Mouse (Mus musculus) neural tube, embryonic 10.5 days (tissue): ENCODE data around the gene Cyp2d10.
A peak's percentile ranks its signal among the peaks of the same experiment; 100 is the strongest.
"Not testable (repeated sequence)": the region's sequence is repeated elsewhere in the genome, so short reads cannot be mapped to it uniquely, and the experiment has no call there.

Experiments used
- DNase-seq: peaks from one replicate; pipeline ENCODE4 v3.0.0-alpha.2; 2017; ENCODE audit warnings: low spot score; ENCODE audit errors: extremely low spot score

Gene Cyp2d10

DNA sequence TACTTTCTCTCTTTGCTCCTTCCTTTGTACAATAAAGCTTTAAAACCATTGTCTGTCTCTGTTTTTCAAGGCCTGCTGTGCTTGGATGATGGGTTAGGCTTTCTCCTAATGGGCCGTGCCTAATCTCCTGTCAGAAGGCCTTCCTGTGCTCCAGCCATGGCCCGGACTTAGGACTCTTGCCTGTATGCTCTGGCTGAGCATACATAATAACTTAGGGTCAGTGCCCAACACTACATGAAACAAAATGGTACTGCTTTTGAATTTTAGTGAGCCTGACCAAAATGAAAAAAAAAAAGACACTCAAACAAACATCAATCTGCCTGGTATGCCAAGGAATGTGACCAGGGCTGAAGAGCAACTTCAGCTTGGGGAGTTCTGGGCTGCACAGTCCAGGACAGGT is 5.5 kb downstream of the Cyp2d10 start:
- DNase-seq = no peak

DNA sequence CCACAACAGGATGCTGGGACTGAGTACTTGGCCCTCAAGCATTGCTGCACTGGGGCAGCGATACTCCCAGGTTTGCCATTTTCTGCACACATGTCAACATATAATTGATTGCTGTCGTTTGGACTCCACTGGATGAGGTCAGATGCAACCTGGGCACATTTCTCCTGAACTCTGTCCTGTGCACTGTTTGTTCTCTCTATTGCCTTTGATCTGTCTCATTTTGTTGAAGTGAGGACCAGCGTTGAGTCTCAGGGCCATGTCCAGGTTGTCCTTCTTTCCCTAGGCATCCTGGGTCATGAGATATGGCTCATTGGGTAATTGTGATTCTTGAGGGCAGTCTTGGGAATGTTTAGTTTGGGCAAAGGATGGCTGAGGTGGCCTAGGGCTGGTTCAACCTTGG is 11.0 kb downstream of the Cyp2d10 start:
- not testable (repeated sequence) for DNase-seq

DNA sequence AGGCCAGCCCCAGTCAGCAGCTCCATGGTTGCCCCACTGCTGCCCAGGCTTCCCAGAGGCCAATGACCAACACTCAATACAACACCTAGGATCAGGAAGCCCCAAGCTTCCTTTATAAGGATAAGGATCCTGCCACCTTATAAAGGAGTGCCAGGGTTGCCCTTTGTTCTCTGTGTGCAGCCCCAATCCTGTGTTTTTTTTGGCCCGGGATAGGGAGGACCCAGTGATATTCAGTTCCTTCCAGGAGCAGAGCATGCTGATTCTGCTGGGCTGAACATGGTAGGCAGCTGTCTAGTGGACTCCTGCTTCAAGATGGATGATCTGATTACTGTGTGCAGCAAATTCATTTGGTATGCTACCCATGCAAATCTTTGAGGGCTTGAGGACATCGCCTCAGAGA is 13.1 kb downstream of the Cyp2d10 start, which contains the start of gene Cyp2d11:
Gene Cyp2d11 (minus strand): TSS at position 101 of the 400 bp plus-strand sequence.
- not testable (repeated sequence) for DNase-seq

DNA sequence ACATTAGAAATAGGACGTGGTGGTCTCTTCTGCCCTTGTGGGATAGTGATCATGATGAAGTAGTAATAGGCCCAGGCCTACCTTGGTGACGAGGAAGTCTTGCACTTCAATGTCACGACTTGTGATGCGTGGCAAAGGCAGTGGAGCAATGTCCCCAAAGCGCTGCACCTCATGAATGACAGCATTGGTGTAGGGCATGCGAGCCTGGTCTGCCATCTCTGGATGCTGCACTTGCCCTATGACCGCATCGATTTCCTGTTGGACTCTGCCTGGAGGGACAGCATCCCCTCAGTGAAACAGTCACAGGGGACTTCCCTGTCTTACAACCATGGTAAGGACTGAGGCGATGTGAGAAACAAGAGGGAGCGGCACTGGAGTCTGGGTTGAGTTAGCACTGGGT is 17.1 kb downstream of the Cyp2d10 start:
- DNase-seq = not testable (repeated sequence)

DNA sequence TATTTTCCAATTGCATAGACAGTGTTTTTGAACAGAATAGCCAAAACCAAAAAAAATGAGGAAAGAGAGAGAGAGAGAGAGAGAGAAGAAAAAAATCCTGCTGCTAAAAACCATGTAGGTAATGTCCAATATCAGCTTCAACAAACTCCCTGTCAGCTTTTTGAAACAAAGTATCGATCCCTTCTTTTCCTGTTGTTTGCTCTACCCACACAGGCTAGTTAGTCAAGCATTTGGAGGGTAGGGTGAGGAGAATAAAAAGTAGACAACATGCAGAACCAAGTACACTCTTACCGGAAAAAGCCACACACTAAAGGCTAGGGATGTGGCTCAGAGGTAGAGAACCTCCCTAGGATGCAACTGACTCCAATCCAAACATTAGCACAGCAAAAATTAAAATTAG is 21.3 kb downstream of the Cyp2d10 start:
- no peak for DNase-seq

DNA sequence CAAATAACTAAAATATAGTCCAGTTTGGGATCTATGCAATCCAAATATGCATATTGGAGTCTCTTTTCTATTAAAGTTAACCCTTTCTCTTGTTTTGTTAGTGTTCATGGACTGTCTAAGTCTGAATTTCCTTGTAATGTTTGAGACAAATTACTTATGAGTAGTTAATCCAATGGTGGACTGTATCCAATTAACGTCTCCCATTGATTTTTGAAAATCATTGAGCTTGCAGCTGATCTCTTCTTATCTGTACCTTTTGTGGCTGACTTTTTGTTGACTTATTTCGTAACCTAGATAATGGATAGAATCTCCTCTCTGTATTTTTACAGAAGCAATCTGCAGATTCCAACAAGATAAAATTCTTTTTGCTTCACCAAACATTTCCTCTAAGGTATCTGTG is 24.6 kb downstream of the Cyp2d10 start:
- no peak for DNase-seq

DNA sequence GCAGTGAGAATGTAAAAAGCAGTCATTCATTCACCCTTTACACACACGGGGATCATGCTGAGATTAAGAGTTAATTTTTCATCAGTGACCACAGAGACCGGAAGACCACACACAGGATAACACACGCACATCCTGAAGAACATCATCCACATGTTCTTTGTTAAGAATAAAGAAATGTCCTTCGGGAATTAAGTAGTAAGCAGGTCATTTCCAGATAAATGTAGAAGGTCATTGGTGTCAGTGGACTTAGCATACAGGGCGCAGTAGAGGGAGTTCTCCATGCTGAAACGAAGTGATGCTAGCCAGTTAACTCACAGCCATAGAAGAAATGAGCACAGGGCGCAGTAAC is 26.3 kb downstream of the Cyp2d10 start:
- DNase-seq = no peak

DNA sequence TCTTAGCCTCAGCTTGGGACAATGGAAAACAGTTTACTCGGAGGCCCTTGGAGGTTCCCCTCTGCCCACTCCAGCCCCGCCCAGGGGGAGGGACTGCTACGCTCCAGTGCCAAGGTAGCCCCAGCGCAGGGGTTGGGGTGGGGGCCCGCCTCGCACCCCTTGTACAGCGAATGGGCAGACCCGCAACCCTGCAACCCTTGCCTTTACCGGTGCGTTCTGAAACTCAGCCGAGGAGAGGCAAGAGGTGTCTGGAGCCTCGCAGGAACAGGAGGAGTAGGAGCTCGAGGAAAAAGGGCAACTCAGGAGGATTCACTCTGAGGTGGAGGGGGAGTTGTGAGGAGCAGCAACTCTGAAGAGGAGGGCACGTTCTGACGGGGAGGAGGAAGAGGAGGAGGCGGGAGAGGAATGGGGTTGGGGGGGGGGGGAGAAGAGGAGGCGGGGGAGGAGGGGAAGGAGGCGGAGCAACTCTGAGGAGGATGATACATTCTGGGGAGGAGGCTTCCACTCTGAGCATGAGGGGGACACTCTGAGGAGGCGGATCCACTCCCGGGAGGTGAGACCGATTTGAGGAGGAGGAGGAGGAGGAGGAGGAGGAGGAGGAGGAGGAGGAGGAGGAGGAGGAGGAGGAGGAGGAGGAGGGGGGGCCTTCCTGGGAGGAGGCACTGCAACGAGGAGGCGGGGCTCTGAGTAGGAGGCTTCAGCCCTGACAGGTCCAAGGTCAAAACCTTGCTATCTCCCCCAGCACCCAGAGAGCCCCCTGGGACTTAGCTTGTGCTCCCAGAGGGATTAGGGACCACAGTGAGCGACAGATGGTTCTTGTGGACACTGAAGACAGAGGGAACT is 26.9 kb downstream of the Cyp2d10 start, which contains the start of gene Cyp2d22:
Gene Cyp2d22 (minus strand): TSS at position 390 of the 843 bp plus-strand sequence.
- DNase-seq = peak; percentile 69

DNA sequence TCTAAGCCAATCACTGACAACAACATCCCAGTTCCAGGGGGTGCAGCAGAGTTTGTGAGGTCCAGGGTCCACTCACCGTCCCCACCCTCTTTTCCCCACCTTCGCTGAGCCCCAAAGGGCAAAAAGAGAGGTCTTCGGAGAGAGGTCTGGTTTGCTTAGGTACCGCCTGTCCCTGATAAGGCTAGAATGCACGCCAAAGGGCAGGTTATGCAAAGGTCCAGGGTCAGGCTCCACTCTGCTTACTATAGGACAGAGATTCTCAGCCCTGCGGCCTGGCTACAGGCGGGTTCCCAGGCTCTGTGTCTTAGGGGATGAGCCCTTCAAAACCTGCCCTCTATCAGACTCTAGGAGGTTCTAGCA is 27.5 kb downstream of the Cyp2d10 start:
- no peak for DNase-seq

DNA sequence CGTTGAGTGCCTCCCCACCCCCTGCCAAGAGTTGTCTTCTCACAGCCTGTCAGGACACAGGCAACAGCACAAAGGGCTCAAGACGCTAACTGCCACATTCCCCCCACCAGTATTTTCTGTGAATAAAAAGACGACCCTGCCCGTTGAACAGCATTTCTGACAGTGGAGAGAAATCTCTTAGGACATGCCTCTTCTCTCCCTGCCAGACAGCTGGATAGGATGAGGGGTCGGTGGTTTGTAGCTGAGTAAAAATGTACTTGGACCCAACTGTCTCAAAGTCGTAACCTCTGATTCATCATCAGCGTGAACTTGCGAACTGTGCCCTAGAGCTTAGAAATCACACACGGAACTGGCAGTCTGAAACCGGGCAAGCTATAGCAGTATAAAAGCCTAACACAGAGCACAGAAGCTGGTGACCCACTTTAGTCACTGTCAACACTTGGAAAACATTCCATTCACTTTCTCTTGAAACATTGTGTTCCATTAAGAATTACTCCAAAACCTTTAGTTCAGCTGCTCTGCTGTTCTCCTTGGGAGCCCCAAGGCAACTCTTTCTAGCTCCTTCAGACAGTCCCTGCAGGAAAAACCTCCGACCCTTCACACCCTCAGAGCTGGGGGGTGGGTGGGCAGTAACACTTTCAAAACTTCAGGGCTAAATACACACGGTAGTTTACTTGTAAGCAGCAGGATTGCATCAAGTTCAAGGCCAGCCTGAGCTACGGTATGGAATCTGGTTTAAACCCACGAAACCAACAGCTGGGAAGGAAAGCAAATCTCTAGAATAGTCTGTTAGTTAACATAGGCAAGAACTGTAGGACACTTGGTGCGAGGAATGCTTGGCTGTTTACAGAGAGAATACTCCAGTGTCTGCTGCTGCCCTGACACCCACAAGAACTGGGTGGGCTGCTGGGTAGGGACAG is 28.5 kb downstream of the Cyp2d10 start:
- DNase-seq = no peak

DNA sequence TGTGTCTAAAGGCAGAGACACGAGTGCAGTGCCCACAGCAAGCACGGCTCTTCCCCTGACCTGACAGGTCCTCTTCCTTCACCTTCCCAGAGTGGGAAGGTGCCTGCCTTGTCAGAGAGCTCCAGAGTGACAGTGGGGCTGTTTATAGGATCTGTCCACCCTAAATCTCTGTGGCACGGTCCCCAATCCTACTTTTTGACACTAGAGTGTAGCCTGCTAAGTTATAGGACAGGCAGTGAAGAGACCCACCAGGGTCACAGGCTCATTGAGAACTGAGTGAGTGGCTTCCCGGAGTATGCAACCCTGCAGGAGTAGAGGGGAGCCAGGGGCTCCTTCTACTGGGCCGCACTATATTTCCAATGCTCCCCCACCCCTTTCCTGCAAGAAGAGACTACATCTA is 29.3 kb downstream of the Cyp2d10 start:
- no peak for DNase-seq

DNA sequence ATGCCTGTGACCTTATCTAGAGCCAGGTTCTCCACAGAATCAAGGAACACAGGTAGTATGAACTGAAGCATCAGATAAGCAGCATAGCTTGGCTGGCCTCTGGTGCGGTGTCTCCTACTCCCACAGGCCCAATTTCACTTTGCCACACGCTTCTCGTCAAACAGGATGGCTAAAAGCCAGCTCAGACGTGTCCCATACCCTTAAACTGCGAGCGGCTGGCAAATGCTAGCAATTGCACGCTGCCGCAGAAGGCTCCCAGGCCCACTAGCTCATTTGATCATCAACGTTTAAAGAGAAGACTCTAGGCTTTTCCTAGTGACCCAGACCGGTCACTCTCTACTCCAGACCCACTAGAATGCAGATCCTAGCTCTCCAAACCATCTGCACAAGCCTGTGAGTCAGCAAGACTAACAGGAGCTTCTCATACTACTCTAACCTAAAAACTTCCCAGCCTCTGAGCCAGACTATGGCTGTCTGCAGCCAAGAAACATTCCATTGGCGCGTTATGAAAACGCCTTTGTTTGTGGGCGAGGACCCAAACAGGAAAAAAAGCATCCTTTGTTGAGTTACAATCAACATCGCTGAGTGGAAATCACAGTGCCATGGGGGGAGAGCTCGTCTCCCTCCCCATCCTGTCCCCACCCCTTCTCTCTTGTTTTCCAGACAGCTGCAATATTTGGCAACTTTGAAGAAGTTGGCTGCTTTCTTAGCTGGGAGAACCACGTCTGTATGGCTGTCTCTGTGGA is 30.4 kb downstream of the Cyp2d10 start:
- no peak for DNase-seq

DNA sequence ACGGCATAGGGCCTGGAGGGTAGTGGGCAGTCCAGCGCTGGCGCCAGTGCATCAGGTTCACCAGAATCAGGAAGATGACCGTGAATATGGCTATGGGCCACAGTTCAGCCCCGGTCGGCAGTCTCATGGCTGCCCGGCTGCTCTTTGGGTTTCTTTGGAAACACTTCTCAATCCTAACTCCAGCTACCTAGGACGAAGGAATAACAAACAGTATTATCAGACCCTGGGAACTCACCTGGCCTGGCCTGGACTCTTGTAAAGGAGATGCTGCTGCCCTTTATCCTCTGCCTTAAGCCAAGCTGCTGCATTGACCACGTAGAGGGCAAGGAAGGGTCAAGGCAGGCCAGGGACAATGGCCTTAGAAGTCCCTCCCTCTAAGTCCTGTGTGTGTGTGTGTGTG is 31.1 kb downstream of the Cyp2d10 start:
- DNase-seq = no peak

DNA sequence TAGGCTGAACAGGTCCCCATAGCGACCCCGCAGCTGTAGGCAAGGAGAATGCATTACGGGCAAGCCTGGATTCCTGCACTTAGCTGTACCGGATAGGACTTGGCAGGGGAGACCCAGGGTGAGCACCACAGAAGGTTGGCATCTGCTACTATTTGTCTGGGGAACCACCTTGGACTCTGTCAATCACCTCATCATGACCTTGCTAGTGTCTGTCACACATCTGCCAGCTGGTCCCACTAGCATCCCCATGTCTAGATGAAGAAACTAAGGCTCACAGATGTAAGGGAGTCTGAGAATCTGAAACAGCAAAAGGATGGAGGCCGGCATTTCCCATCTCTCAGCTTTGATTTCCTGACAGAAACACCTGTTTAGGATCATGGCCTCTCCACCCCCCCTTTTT is 32.6 kb downstream of the Cyp2d10 start:
- DNase-seq = no peak

DNA sequence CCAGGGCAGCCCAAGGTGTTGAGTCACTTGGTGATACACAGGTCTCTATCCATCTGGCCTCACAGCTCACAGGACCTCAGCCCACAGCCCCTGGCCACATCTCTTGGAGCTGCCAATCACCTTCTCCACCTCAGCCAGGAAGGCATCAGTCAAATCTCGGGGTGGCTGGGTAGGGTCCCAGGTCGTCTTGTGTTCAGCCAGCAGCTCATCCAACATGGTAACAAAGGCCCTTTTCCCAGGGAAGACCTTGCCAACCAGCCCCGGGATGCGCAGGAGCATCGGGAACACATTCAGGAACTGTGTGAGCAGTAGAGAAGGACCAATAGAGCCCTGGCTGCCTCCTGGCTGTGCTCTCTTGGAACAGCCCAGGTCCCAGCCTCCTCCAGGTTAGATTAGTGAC is 34.0 kb downstream of the Cyp2d10 start:
- DNase-seq = no peak

DNA sequence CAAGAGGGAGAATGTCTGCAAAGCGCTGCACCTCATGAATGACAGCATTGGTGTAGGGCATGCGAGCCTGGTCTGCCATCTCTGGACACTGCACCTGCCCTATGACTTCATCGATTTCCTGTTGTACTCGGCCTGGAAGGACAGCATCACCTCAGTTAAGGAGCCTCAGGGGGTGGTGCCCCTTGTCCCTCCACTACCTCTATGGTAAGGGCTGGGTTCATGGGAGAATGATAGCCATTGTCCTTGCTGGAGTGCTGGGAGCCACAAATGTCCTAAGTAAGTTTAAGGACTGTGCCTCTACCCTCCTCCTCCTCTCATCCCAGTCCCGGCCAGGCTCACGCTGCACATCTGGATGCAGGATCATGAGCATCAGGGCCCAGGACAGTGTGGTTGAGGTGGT is 34.5 kb downstream of the Cyp2d10 start:
- DNase-seq = no peak

DNA sequence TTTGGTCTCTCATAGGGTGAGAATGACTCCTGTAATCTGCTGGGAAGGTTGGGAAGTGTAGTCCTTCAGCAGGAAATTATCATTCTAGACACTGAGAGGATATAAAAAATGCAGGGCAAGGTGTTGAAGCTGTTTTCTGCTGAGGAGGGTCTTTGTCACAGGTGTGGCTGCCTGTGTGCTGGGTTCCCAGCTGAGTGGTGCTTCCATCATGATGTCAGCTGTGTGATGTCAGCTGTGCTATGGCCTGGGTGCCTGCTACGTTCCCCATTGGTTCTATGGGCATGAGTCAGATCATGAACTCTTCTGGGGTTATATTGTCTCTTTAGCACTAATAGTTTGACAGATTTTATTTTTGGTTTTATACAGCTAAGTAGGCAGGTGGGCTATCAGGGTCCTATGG is 38.1 kb downstream of the Cyp2d10 start:
- no peak for DNase-seq

DNA sequence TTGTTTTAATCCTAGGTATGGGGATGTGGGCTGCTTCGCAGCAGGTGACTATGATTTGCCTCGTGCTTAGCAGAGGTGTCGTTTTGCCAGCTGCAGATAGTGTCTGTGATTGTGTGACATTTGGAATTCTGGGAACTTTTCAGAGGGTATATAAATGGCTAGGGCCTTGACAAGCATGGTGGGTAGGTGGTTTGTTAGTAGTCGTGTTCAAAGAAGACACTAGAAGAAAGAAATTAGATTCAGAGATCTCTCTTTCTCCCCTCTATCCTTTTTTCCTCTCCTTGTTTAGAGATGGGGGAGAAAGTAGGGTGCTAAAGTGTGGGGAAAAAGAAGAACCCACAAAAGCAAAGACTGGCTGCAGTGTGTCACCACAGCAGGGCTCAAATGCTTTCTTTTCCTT is 38.8 kb downstream of the Cyp2d10 start:
- no peak for DNase-seq

DNA sequence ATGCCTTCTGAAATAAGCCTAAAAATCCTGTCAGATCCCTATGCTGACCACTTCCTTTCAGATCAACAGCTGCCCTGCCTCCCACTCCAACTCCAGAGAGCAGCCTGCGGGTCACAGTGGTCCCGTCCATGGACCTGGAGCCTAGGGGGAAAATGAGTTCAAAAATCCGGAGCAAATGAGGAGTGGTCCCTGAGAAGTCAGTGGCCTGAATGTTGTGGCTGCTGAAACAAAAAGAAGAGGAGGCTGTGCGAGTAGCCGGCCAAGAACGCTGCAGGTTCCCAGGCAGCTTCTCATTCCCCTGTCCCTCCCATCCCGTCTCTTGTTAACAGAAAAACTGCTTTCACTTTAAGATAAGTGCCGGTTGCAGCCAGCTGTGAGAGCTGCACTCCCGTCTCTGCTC is 42.4 kb downstream of the Cyp2d10 start:
- DNase-seq = not testable (repeated sequence)

DNA sequence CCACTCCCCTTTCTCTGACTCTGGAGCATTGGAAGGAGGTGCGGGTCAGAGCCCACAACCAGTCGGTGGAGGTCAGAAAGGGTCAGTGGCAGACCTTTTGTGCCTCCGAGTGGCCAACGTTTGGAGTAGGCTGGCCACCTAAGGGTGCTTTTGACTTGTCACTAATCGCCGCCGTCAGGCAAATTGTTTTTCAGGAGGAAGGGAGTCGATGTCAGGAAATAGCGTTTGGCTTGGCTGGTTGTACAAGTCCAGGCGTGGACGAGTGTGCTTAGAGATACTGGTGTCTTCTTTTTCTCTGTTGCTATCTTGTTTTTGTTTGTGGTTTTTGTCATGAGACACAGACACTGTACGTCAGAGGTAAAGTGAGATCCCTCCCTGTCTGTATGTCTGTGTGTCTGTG is 43.2 kb downstream of the Cyp2d10 start:
- not testable (repeated sequence) for DNase-seq

DNA sequence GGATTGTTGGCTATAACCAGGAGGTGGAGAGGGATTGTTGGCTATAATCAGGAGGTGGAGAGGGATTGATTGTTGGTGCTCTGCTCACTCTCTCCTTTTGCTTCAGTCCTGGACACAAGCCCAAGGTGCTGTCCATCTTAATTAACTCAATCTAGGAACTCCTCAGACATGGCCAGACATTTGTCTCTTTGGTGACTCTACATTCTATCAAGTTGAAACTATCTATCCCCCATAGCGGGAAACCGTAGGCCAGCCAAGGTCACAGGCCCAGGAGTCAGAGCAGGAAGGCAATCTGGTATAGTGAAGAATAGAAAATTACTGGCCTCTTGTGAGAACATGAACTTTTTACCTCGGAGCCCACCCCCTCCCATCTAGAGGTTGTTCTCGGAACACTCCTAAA is 44.8 kb downstream of the Cyp2d10 start:
- DNase-seq = no peak
